Mouse (Mus musculus) layer of hippocampus, postnatal 36 days (tissue): ENCODE data around the gene Upk1a. TPM values are rescaled to one million over a fixed set of nuclear protein-coding genes. Genes with fewer than 3 reads are reported as not detected.

Experiments used
- DNase-seq, 2 experiments: peaks; one replicate each; pipeline ENCODE4 v3.0.0; 2022
- total RNA-seq, 2 experiments: library from RNA; stranded (reverse); gene quantifications; 2 replicates each; pipeline ENCODE4 v1.2.3; 2021

Upk1a gene
- total RNA-seq, result under 1 TPM in 1 of 2 experiments, not detected in 1; 0.25 TPM

GRCm38 (mm10) chr7:30612654-30613402 is at the start of gene Upk1a:
Upk1a (minus strand) TSS chr7:30612847.
- no peak for DNase-seq

- DNase-seq, result peak; percentile 98 to 99
Measured at GRCm38 (mm10) chr7:30649591-30650540, 37.2 kb upstream of the Upk1a start, which contains the start of gene Rbm42. Rbm42 (minus strand) TSS chr7:30650317.

GRCm38 (mm10) chr7:30639083-30639482 is 26.4 kb upstream of the Upk1a start:
- no peak for DNase-seq

- DNase-seq, result no peak
Measured at GRCm38 (mm10) chr7:30636395-30636794, 23.7 kb upstream of the Upk1a start.

GRCm38 (mm10) chr7:30635752-30636151 is 23.1 kb upstream of the Upk1a start, which contains the start of gene Etv2:
Etv2 (minus strand) TSS chr7:30635852.
- DNase-seq, result no peak

GRCm38 (mm10) chr7:30634621-30635020 is 22.0 kb upstream of the Upk1a start:
- DNase-seq, result no peak

- DNase-seq, result no peak
Measured at GRCm38 (mm10) chr7:30633762-30634412, 21.2 kb upstream of the Upk1a start.

- no peak for DNase-seq
Measured at GRCm38 (mm10) chr7:30629013-30629412, 16.4 kb upstream of the Upk1a start.

GRCm38 (mm10) chr7:30626647-30627046 is 14.0 kb upstream of the Upk1a start:
- DNase-seq, result no peak

GRCm38 (mm10) chr7:30625530-30626384 is 13.1 kb upstream of the Upk1a start, which contains the start of gene Cox6b1:
Cox6b1 (minus strand) TSS chr7:30626151.
- peak; percentile 83 for DNase-seq

GRCm38 (mm10) chr7:30619202-30619601 is 6.6 kb upstream of the Upk1a start:
- no peak for DNase-seq

- no peak for DNase-seq
Measured at GRCm38 (mm10) chr7:30618658-30619057, 6.0 kb upstream of the Upk1a start.

GRCm38 (mm10) chr7:30615049-30615760 is 2.6 kb upstream of the Upk1a start:
- DNase-seq, result no peak

- DNase-seq, result no peak
Measured at GRCm38 (mm10) chr7:30614454-30614853, 1.8 kb upstream of the Upk1a start.

- peak; percentile 18 to 32 for DNase-seq
Measured at GRCm38 (mm10) chr7:30613529-30614112, 974 bp upstream of the Upk1a start.

- no peak for DNase-seq
Measured at GRCm38 (mm10) chr7:30610043-30610442, 2.6 kb downstream of the Upk1a start.

GRCm38 (mm10) chr7:30608476-30608875 is 4.2 kb downstream of the Upk1a start:
- DNase-seq, result no peak

- DNase-seq, result no peak
Measured at GRCm38 (mm10) chr7:30607706-30608309, 4.8 kb downstream of the Upk1a start.

GRCm38 (mm10) chr7:30604944-30605343 is 7.7 kb downstream of the Upk1a start:
- DNase-seq, result no peak

GRCm38 (mm10) chr7:30604424-30604823 is 8.2 kb downstream of the Upk1a start:
- DNase-seq, result no peak
